7 mouse cellular contexts compared by ENCODE assay signal in the genomic region with DNA sequence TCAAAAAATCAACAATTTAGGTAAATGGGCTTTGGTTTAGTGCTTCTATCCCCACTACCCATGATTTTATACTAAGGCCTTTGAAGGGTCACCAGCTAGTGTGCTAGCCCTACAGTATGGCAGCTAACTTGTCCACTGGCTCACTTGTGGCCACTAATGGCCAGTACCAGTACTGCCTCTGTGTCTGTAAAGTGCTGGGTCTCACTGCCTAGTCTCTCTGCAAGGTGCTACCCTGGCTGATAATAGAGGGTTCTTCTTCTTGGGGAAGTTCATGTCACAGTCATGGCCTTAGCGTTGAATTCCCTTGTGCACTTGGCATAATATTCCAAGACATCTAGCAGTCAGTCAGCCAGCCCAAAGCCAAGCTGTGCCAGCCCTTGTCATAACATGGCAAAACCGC. TPM values are rescaled to one million over a fixed set of nuclear protein-coding genes. Genes with fewer than 3 reads are reported as not detected.
DNase-seq lines count a peak whose midpoint lies in the region; ATAC-seq and TF ChIP-seq lines count a peak whose summit lies in the region.

No protein-coding gene starts in this region.

- no peaks in the 10 kb centered on the region for H3K4me1 ChIP-seq in kidney, adult 2 months (ENCODE audit: control insufficient read depth, insufficient read depth, low read length)
- H3K4me1 ChIP-seq in kidney, embryonic 14.5 days (ENCODE audit: control insufficient read depth, insufficient read depth, low read length): no peaks in the 10 kb centered on the region
- no peaks in the 10 kb centered on the region for H3K4me1 ChIP-seq in MEL (ENCODE audit: control insufficient read depth in 1 of 2, insufficient read depth in 2 of 2, low read length in 2 of 2)
- H3K4me1 ChIP-seq in bone marrow, adult 2 months (ENCODE audit: control insufficient read depth, insufficient read depth, low read length): no peaks in the 10 kb centered on the region

- peak; percentile 47 for DNase-seq in kidney, adult 2 months
- peak; percentile 40 for DNase-seq in MEL (ENCODE audit: low read depth, low spot score)
- DNase-seq in kidney, postnatal 36 days: peak; percentile 25 to 74
- peak; percentile 57 for DNase-seq in splenic B cell, adult 2 months (ENCODE audit: low read depth, low spot score)
- DNase-seq in right cerebral cortex, postnatal 4 days: no peak

- no peak overlapping the region for H3K9ac ChIP-seq in kidney, embryonic 14.5 days (ENCODE audit: low read depth, low read length)
- H3K9ac ChIP-seq in MEL (ENCODE audit: control insufficient read depth, low read depth, low read length, poor library complexity, severe bottlenecking): no peak overlapping the region

- TF ChIP-seq RAD21 in MEL (IDR thresholded peaks at IDR 0.05; ENCODE audit: low read depth, low read length): peak; percentile 6; the same call in 1 of the 2 replicates

- no peak overlapping the region for H3K4me2 ChIP-seq in kidney, embryonic 14.5 days (replicated peaks; ENCODE audit: low read depth, low read length)

- H3K27me3 ChIP-seq in kidney, adult 2 months (replicated peaks; ENCODE audit: control insufficient read depth, insufficient read depth, low read length): no peaks in the 10 kb centered on the region
- no peaks in the 10 kb centered on the region for H3K27me3 ChIP-seq in kidney, embryonic 14.5 days (ENCODE audit: control insufficient read depth, insufficient read depth, low read length)
- H3K27me3 ChIP-seq in MEL (ENCODE audit: control insufficient read depth in 1 of 2, insufficient read depth in 2 of 2, low read length in 2 of 2): no peaks in the 10 kb centered on the region
- H3K27me3 ChIP-seq in splenic B cell, adult 2 months (ENCODE audit: control insufficient read depth, insufficient read depth, low read length, poor library complexity, severe bottlenecking): no peaks in the 10 kb centered on the region

- TF ChIP-seq CTCF in kidney, adult 2 months (conservative IDR thresholded peaks at IDR 0.05; ENCODE audit: insufficient read depth, insufficient read length, low read depth, low read length): peak; percentile 69
- peak; percentile 25 to 49 (median 41) for TF ChIP-seq CTCF in MEL (IDR thresholded peaks at IDR 0.05 in 2 of 3, conservative IDR thresholded peaks at IDR 0.05 in 1 of 3; ENCODE audit: control insufficient read depth in 1 of 3, insufficient read depth in 1 of 3, low read depth in 2 of 3, low read length in 3 of 3, poor library complexity in 1 of 3, severe bottlenecking in 1 of 3)
- TF ChIP-seq CTCF in bone marrow, adult 2 months (IDR thresholded peaks at IDR 0.05; ENCODE audit: control insufficient read depth, insufficient read depth, low read length): peak; percentile 50

- H3K27ac ChIP-seq in kidney, adult 2 months (ENCODE audit: insufficient read depth, low read depth, low read length): no peak overlapping the region
- H3K27ac ChIP-seq in kidney, embryonic 14.5 days (ENCODE audit: low read depth, low read length): no peak overlapping the region
- no peak overlapping the region for H3K27ac ChIP-seq in MEL (ENCODE audit: control insufficient read depth, low read depth, low read length)
- no peak overlapping the region for H3K27ac ChIP-seq in bone marrow, adult 2 months (ENCODE audit: control insufficient read depth, insufficient read depth, low read depth, low read length, poor library complexity)

- no peak for TF ChIP-seq POLR2A in kidney, adult 2 months (IDR thresholded peaks at IDR 0.05; ENCODE audit: low read depth, low read length)
- no peak for TF ChIP-seq POLR2A in MEL (IDR thresholded peaks at IDR 0.05; ENCODE audit: control insufficient read depth in 1 of 2, insufficient read depth in 1 of 2, low read depth in 1 of 2, low read length in 2 of 2, poor library complexity in 1 of 2)
- no peak for TF ChIP-seq POLR2A in bone marrow, adult 2 months (IDR thresholded peaks at IDR 0.05; ENCODE audit: borderline replicate concordance, control insufficient read depth, low read depth, low read length)

- H3K36me3 ChIP-seq in kidney, adult 2 months (ENCODE audit: control insufficient read depth, insufficient read depth, low read length): no peaks in the 10 kb centered on the region; the same call in 1 of the 2 replicates
- H3K36me3 ChIP-seq in kidney, embryonic 14.5 days (ENCODE audit: control insufficient read depth, insufficient read depth, low read length): peaks cover 27% of the 10 kb centered on the region
- H3K36me3 ChIP-seq in MEL (ENCODE audit: control insufficient read depth in 1 of 2, insufficient read depth in 2 of 2, low read length in 2 of 2): peaks cover 0 to 8% of the 10 kb centered on the region in 2 experiments; a peak in 2 of 4 replicates
- H3K36me3 ChIP-seq in splenic B cell, adult 2 months (ENCODE audit: control insufficient read depth, insufficient read depth, low read length, poor library complexity, severe bottlenecking): 0 out of 2 replicates have a peak, but pooled peaks cover 4% of the 10 kb centered on the region

- no peaks in the 10 kb centered on the region for H3K79me2 ChIP-seq in MEL (ENCODE audit: control insufficient read depth, insufficient read depth, low read length, poor library complexity)

- H3K4me3 ChIP-seq in kidney, adult 2 months (ENCODE audit: insufficient read depth, low read depth, low read length): no peak overlapping the region
- no peak overlapping the region for H3K4me3 ChIP-seq in kidney, embryonic 14.5 days (ENCODE audit: low read length)
- H3K4me3 ChIP-seq in MEL (ENCODE audit: control insufficient read depth in 1 of 2, insufficient read depth in 1 of 2, low read depth in 2 of 2, low read length in 2 of 2): no peak overlapping the region
- no peak overlapping the region for H3K4me3 ChIP-seq in bone marrow, adult 2 months (replicated peaks; ENCODE audit: control insufficient read depth, low read depth, low read length)

- TF ChIP-seq EP300 in MEL (IDR thresholded peaks at IDR 0.05; ENCODE audit: low read depth in 1 of 2, low read length in 2 of 2): no peak

- H3K9me3 ChIP-seq in kidney, embryonic 14.5 days (ENCODE audit: control insufficient read depth, low read length): no peaks in the 10 kb centered on the region
- no peaks in the 10 kb centered on the region for H3K9me3 ChIP-seq in MEL (replicated peaks; ENCODE audit: insufficient read depth, low read length)

- ATAC-seq in kidney, embryonic 14.5 days (ENCODE audit: low FRiP score, low TSS enrichment): no peak

- 94% methylated on average over 2 of the region's 2 CpGs for WGBS in kidney, adult 2 months
- WGBS in kidney, embryonic 14.5 days: 97% methylated on average over 2 of the region's 2 CpGs
- WGBS in bone marrow, adult 2 months: 87% methylated on average over 2 of the region's 2 CpGs

TF ChIP-seq in MEL, 35 proteins besides CTCF, POLR2A, EP300 and RAD21:
- TF ChIP-seq POLR2AphosphoS5 (IDR thresholded peaks at IDR 0.05; ENCODE audit: borderline replicate concordance, low read depth, low read length) (no peak), GABPA (IDR thresholded peaks at IDR 0.05; ENCODE audit: low read depth, low read length) (no peak), UBTF (IDR thresholded peaks at IDR 0.05; ENCODE audit: borderline replicate concordance, insufficient read depth, low read depth, low read length) (no peak), USF1 (IDR thresholded peaks at IDR 0.05; ENCODE audit: low read depth, low read length) (no peak), MEF2A (IDR thresholded peaks at IDR 0.05; ENCODE audit: extremely low read depth, insufficient replicate concordance, low read depth, low read length, poor library complexity, severe bottlenecking) (no peak), MAX (IDR thresholded peaks at IDR 0.05; ENCODE audit: low read length) (no peak), RCOR1 (IDR thresholded peaks at IDR 0.05; ENCODE audit: low read depth, low read length) (no peak), ZNF384 (IDR thresholded peaks at IDR 0.05; ENCODE audit: low read depth, low read length) (no peak), USF2 (IDR thresholded peaks at IDR 0.05; ENCODE audit: borderline replicate concordance in 1 of 2, insufficient read depth in 1 of 2, low read depth in 1 of 2, low read length in 2 of 2) (no peak), HCFC1 (IDR thresholded peaks at IDR 0.05; ENCODE audit: low read depth, low read length) (no peak)

RNA-seq across cellular contexts. Expression of gene Slc12a8, which starts 36.0 kb away (rescaled TPM):
- 0.50 and 0.88 TPM in 2 replicates for polyA plus RNA-seq in kidney, adult 2 months (2012; rRNA removed)
- 0.74 and 1.2 TPM in 2 replicates for polyA plus RNA-seq in kidney, embryonic 14.5 days (2014; fragmentation: Nextera tagmentation; extraction: Ambion mirVana)
- not detected in 2 replicates for total RNA-seq in MEL (2012; rRNA removed)
- under 1 TPM in 1 of 2 experiments, not detected in 1; 0.29 TPM for polyA plus RNA-seq in MEL (2012; ENCODE audit: insufficient read depth in 1 of 2, insufficient read length in 2 of 2, low read depth in 1 of 2, low replicate concordance in 2 of 2, missing spikeins in 1 of 2)
- polyA plus RNA-seq in bone marrow, adult 2 months (2011; ENCODE audit: insufficient read depth, insufficient read length, low replicate concordance, missing spikeins): 3.7 TPM in 1 of 2 replicates, not detected in the other
